Mouse (Mus musculus) spleen, adult 2 months (tissue): ENCODE data around the gene Gm21093. TPM values are rescaled to one million over a fixed set of nuclear protein-coding genes. Genes with fewer than 3 reads are reported as not detected.
"Not testable (repeated sequence)": the region's sequence is repeated elsewhere in the genome, so short reads cannot be mapped to it uniquely, and the experiment has no call there.

ENCODE experiments used
- DNase-seq, 2 experiments: peaks; one replicate each; pipeline versions ENCODE4 v3.0.0 to v3.0.0-alpha.2; 2012 to 2021; ENCODE audit warnings: low spot score in 2 of 2, low read depth in 1 of 2
- H3K27ac ChIP-seq: fragments of 200-500 bp; 2 replicates; pipeline ENCODE4 v1.5.1; 2012; ENCODE audit warnings: low read length, inconsistent platforms; ENCODE audit not compliant: insufficient read depth
- H3K27me3 ChIP-seq: fragments of 200-500 bp; 2 replicates; pipeline ENCODE4 v1.6.1; 2012; ENCODE audit warnings: mild to moderate bottlenecking, moderate library complexity, low read length, inconsistent platforms; ENCODE audit not compliant: control insufficient read depth, insufficient read depth
- H3K36me3 ChIP-seq: fragments of 200-500 bp; 2 replicates; pipeline ENCODE4 v1.6.1; 2012; ENCODE audit warnings: mild to moderate bottlenecking, low read length, inconsistent platforms; ENCODE audit not compliant: control insufficient read depth, insufficient read depth
- H3K4me1 ChIP-seq: fragments of 200-500 bp; 2 replicates; pipeline ENCODE4 v1.6.1; 2011; ENCODE audit warnings: inconsistent platforms; ENCODE audit not compliant: control insufficient read depth, insufficient read depth, insufficient read length
- H3K4me3 ChIP-seq: fragments of 200-500 bp; 2 replicates; pipeline ENCODE4 v1.5.1; 2011; ENCODE audit warnings: mild to moderate bottlenecking, inconsistent platforms; ENCODE audit not compliant: insufficient read depth, insufficient read length; ENCODE audit errors: extremely low read depth
- WGBS: fragments of 180-500 bp; shearing (Covaris S2); methylation state at CpG from one replicate; pipeline ENCODE4 v1.1.7; 2018; 5-methylcytosine and 5-hydroxymethylcytosine counted together
- polyA plus RNA-seq: library from polyadenylated mRNA; depleted of rRNA; stranded (reverse); fragments of >200 nt; gene quantifications from 2 replicates; pipeline ENCODE4 v1.2.3, GENCODE M21; 2012; rRNA removed

Gm21093 gene
- polyA plus RNA-seq: 0.05 TPM in 1 of 2 replicates, not detected in the other

DNA sequence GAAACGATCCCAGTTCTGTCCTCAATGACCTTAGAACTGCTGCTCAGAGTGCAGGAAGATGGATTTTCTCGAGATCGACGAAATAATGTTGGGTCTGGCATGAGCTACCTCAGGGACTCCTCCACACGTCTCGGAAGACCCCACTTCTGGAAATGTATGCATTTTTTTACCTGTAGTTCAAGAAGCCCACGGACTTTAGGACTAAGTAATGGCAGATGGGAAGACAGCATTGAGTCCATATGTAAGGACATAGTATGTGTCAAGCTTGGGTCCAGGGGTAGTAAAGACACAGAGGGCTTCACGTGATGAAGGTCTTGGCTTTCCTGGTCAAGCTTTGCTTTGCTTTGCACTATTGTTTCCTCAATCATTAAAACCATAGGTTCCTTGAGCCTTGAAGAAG, at the start of gene Gm21093:
TSS of gene Gm21093 (minus strand) at position 101 of the 400 bp plus-strand sequence.
- H3K4me1 ChIP-seq, H3K27ac ChIP-seq, H3K27me3 ChIP-seq, H3K36me3 ChIP-seq, DNase-seq, H3K4me3 ChIP-seq: not testable (repeated sequence)
- WGBS: no CpG with 5 or more reads among the region's 8 CpGs

Other genes with a start within 250 kb of the Gm21093 start
- 4.0 and 5.7 TPM in 2 replicates for gene Gm21541, start 131.1 kb downstream of the Gm21093 start, polyA plus RNA-seq
- 0.86 and 4.2 TPM in 2 replicates for gene Gm20878, start 93.2 kb downstream of the Gm21093 start, polyA plus RNA-seq
- 0.05 TPM in 1 of 2 replicates, not detected in the other for gene Fam205a4, start 68.7 kb downstream of the Gm21093 start, polyA plus RNA-seq
- gene Gm3893, start 56.5 kb upstream of the Gm21093 start, polyA plus RNA-seq: not detected in 2 replicates
- not detected in 2 replicates for gene Gm13304, start 80.1 kb upstream of the Gm21093 start, polyA plus RNA-seq
- not detected in 2 replicates for gene Gm13306, start 118.7 kb upstream of the Gm21093 start, polyA plus RNA-seq
- 0.12 and 0.20 TPM in 2 replicates for gene Gm13305, start 133.9 kb upstream of the Gm21093 start, polyA plus RNA-seq
- gene Gm10600, start 205.9 kb upstream of the Gm21093 start, polyA plus RNA-seq: not detected in 2 replicates
- gene Ccl21b, start 221.0 kb upstream of the Gm21093 start, polyA plus RNA-seq: 1.4 and 1.7 TPM in 2 replicates